Mouse (Mus musculus) embryonic facial prominence, embryonic 15.5 days (tissue): ENCODE results near the gene Rrp1b. TPM values are rescaled to one million over a fixed set of nuclear protein-coding genes. Genes with fewer than 3 reads are reported as not detected.

Source experiments
- ATAC-seq: fragments of 200-750 bp; cut with Nextera tagmentation; 2 replicates; pipeline ENCODE4 v1.8.0; 2017; ENCODE audit warnings: low read depth, moderate TSS enrichment; ENCODE audit not compliant: insufficient number of reproducible peaks, low FRiP score, low TSS enrichment
- H3K27ac ChIP-seq: fragments of 300-500 bp; sonication (generic); replicated peaks from 2 replicates; pipeline ENCODE4 v1.5.1; 2015; ENCODE audit warnings: mild to moderate bottlenecking, inconsistent platforms
- H3K27me3 ChIP-seq: fragments of 300-500 bp; sonication (generic); 2 replicates; pipeline ENCODE4 v1.6.1; 2015; ENCODE audit warnings: inconsistent platforms
- H3K36me3 ChIP-seq: fragments of 300-500 bp; sonication (generic); 2 replicates; pipeline ENCODE4 v1.6.1; 2015; ENCODE audit warnings: mild to moderate bottlenecking, inconsistent platforms
- H3K4me1 ChIP-seq: fragments of 300-500 bp; sonication (generic); 2 replicates; pipeline ENCODE4 v1.6.1; 2015; ENCODE audit warnings: inconsistent platforms
- H3K4me2 ChIP-seq: fragments of 300-500 bp; sonication (generic); replicated peaks from 2 replicates; pipeline ENCODE4 v1.6.1; 2015; ENCODE audit warnings: mild to moderate bottlenecking, inconsistent platforms
- H3K4me3 ChIP-seq: fragments of 300-500 bp; sonication (generic); replicated peaks from 2 replicates; pipeline ENCODE4 v1.5.1; 2015; ENCODE audit warnings: mild to moderate bottlenecking, inconsistent platforms
- H3K9ac ChIP-seq: fragments of 300-500 bp; sonication (generic); 2 replicates; pipeline ENCODE4 v1.6.1; 2015; ENCODE audit warnings: inconsistent platforms
- H3K9me3 ChIP-seq: fragments of 300-500 bp; sonication (generic); replicated peaks from 2 replicates; pipeline ENCODE4 v1.6.1; 2016; ENCODE audit warnings: inconsistent platforms
- WGBS: fragments of 180-500 bp; shearing (Covaris S2); methylation state at CpG from one replicate; pipeline ENCODE4 v1.1.7; 2015; 5-methylcytosine and 5-hydroxymethylcytosine counted together
- polyA plus RNA-seq: library from polyadenylated mRNA; unstranded; fragments of >200 nt; fragmentation: Nextera tagmentation; extraction: Ambion mirVana; gene quantifications from 2 replicates; pipeline ENCODE4 v1.2.1, GENCODE M21; 2015

Rrp1b gene
- polyA plus RNA-seq, 1 experiment from 2014 or later = 57.9 TPM

DNA sequence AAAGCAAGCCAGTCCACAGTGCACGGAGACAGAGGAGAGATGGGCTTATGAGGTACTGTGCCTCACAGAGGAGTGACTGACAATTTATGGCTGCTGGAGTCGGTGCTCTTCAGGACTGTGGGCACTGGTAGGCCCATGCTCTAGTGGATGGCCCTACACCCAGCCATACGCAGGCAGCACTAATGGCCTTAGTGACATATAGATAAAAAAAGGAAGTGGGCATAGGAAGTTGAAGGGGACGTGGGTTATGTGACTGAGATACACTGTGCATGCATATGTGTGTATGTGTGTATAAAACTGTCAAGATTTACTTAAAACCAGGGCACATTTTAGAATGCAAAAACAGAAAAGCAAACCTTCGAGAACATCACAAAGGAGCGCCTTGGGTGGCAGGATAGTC is 24.2 kb upstream of the Rrp1b start:
- Histone ChIP-seq H3K36me3 (no peaks in the 10 kb centered on the region), H3K27ac (no peak overlapping the region), H3K4me2 (no peak overlapping the region), H3K4me1 (peaks cover 4% of the 10 kb centered on the region; the same call in 1 of the 2 replicates), H3K4me3 (no peak overlapping the region), H3K27me3 (no peaks in the 10 kb centered on the region), H3K9me3 (no peaks in the 10 kb centered on the region), H3K9ac (no peak overlapping the region)
- no peak for ATAC-seq
- WGBS = 84% methylated on average over 6 of the region's 6 CpGs

- Histone ChIP-seq H3K9ac (no peak overlapping the region), H3K27me3 (no peaks in the 10 kb centered on the region), H3K4me2 (no peak overlapping the region), H3K36me3 (no peaks in the 10 kb centered on the region), H3K9me3 (no peaks in the 10 kb centered on the region), H3K27ac (0 out of 2 replicates have a peak overlapping the region, but pooled peaks have one; percentile 28), H3K4me3 (no peak overlapping the region), H3K4me1 (peaks cover 4% of the 10 kb centered on the region; the same call in 1 of the 2 replicates)
- WGBS = 54% methylated on average over 3 of the region's 3 CpGs
- ATAC-seq = no peak
These were observed 23.6 kb upstream of the Rrp1b start for GRCm38 (mm10) chr17:32012254-32012653.

DNA sequence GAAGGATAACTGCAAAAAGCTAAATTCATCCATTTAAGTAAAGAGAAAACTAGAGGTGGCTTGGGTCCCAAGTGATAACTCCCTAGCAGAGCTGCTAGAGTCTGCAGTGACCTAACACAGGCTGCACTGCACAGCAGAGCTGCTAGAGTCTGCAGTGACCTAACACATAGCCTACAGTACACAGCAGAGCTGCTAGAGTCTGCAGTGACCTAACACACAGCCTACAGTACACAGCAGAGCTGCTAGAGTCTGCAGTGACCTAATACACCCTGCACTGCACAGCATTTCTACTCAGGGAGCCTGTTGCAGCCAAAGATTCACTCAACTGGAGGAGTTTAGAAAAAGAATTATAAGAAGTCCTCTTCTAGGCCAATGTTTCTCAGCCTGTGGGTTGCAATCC is 22.2 kb upstream of the Rrp1b start:
- Histone ChIP-seq H3K36me3 (no peaks in the 10 kb centered on the region), H3K27ac (no peak overlapping the region), H3K9ac (no peak overlapping the region), H3K9me3 (no peaks in the 10 kb centered on the region), H3K4me2 (no peak overlapping the region), H3K4me1 (peaks cover 11% of the 10 kb centered on the region), H3K4me3 (no peak overlapping the region), H3K27me3 (no peaks in the 10 kb centered on the region)
- ATAC-seq = no peak

- no peaks in the 10 kb centered on the region for H3K36me3 ChIP-seq
- no peaks in the 10 kb centered on the region for H3K9me3 ChIP-seq
- H3K4me1 ChIP-seq = peaks cover 13% of the 10 kb centered on the region
- ATAC-seq = no peak
- H3K4me2 ChIP-seq = no peak overlapping the region
- no peaks in the 10 kb centered on the region for H3K27me3 ChIP-seq
- no peak overlapping the region for H3K4me3 ChIP-seq
- 90% methylated on average over 8 of the region's 8 CpGs for WGBS
- no peak overlapping the region for H3K27ac ChIP-seq
- H3K9ac ChIP-seq = no peak overlapping the region
These were observed 19.4 kb upstream of the Rrp1b start for GRCm38 (mm10) chr17:32016481-32016880.

DNA sequence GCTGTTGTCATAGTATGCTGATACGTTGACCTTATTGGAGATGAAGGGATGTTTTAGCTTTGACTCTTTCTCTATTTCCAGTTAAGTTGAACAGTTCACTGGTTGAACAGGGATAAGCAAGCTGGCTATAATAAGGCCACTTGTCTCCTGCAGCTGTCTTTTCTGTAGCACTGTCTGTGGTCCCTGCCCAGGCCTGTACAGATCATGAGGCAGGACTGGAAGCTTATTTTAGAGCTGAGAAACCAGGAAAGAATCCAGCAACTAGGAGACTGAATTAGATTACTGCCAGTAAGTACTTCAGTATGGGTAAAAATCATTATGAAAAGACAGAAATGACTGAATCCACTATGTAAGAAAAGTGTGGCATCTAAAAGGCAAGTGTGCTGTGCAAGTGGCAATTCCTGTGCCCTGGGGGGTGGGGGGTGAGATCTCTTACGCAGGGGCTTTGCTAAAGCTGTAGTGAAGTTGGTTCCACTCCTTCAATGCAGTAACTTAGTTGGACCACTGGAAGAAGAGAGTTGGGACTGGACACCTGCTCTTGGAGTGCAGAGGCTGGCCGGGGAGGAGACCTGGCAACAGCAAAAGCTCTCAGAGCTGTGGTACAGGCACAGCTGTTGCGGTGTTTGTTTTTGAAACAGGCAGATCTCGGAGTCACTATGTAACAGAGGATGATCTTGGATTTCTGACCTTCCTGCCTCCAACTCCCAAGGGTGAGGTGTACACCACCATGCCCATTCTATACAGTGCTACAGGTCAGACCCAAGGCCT is 17.6 kb upstream of the Rrp1b start:
- H3K4me1 ChIP-seq = peaks cover 17% of the 10 kb centered on the region
- no peak overlapping the region for H3K4me3 ChIP-seq
- no peaks in the 10 kb centered on the region for H3K36me3 ChIP-seq
- 61% methylated on average over 5 of the region's 5 CpGs for WGBS
- no peaks in the 10 kb centered on the region for H3K27me3 ChIP-seq
- no peak overlapping the region for H3K9ac ChIP-seq
- H3K9me3 ChIP-seq = no peaks in the 10 kb centered on the region
- H3K4me2 ChIP-seq = no peak overlapping the region
- peak overlapping the region; percentile 74 for H3K27ac ChIP-seq
- ATAC-seq = peak; percentile 54; the same call in 1 of the 2 replicates

DNA sequence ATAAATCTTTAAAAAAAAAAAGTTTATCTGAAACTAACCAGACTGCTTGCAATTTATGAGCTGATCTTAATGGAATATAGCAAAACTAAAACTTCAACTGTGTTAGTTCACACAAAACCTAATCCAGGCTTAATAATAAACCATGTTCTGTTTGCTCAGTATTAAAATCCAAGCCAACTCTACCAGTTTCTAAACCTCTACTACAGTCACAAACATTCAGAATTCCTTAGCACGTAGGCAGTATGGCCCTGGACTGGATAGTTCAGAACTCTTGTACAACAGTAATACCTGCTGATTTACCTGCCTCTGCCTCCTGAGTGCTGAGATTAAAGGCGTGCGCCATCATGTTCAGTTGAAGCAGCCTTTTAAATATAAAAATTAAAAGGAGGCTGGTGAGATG is 13.9 kb upstream of the Rrp1b start:
- Histone ChIP-seq H3K9ac (no peak overlapping the region), H3K4me1 (peaks cover 24% of the 10 kb centered on the region), H3K4me3 (no peak overlapping the region), H3K27me3 (no peaks in the 10 kb centered on the region), H3K4me2 (no peak overlapping the region), H3K27ac (no peak overlapping the region), H3K36me3 (no peaks in the 10 kb centered on the region), H3K9me3 (no peaks in the 10 kb centered on the region)
- 90% methylated on average over 3 of the region's 3 CpGs for WGBS
- ATAC-seq = no peak

DNA sequence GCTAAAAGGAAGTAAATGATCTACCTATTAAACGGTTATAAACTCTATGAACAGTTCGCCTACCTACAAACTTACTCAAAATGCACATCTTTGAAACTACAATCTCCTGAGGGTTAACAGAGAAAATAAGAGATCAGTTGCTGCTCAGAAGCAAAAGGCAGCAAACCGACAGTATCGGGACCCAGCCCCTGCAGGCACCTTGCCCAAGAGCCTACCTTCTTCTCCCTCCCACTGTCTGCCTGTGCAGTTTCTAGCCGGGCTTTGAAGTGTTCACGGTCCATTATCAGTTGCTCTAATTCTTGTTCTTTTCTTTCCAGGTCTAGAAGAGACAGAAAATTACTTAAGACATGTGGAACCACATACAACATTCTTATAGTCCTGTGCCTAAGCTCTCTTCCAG is 13.3 kb upstream of the Rrp1b start:
- H3K36me3 ChIP-seq = no peaks in the 10 kb centered on the region

DNA sequence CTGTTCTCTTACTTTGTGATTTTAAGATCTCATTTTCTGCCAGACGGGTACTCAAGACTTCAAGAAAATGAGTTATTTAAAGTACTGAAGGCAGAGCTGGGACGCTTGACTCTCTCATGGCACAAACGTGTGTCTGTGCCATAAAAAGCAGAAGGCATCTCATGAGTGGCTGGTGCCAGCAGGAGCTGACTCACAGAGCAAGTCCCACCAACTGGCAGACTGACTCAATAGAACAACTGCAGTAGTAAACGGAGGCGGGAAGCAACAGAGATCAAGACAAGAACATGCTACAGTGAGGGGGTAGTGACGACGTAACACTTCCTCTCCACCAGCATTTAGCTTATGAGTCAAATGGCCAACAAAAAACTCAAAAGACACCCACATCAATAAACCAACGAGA is 12.8 kb upstream of the Rrp1b start:
- 62% methylated on average over 8 of the region's 8 CpGs for WGBS
- H3K27me3 ChIP-seq = no peaks in the 10 kb centered on the region
- no peak for ATAC-seq
- H3K36me3 ChIP-seq = no peaks in the 10 kb centered on the region
- 0 out of 2 replicates have a peak overlapping the region, but pooled peaks have one; percentile 36 for H3K27ac ChIP-seq
- H3K4me3 ChIP-seq = no peak overlapping the region
- no peak overlapping the region for H3K4me2 ChIP-seq
- no peaks in the 10 kb centered on the region for H3K9me3 ChIP-seq
- no peak overlapping the region for H3K9ac ChIP-seq
- peaks cover 23% of the 10 kb centered on the region for H3K4me1 ChIP-seq

More for the DNA sequence above, 13.3 kb upstream of the Rrp1b start:
- Histone ChIP-seq H3K4me2 (no peak overlapping the region), H3K27me3 (no peaks in the 10 kb centered on the region), H3K9me3 (no peaks in the 10 kb centered on the region), H3K9ac (no peak overlapping the region), H3K4me1 (peaks cover 24% of the 10 kb centered on the region), H3K4me3 (no peak overlapping the region), H3K27ac (peak overlapping the region; percentile 36; the same call in 1 of the 2 replicates)
- no peak for ATAC-seq
- WGBS = 52% methylated on average over 6 of the region's 6 CpGs

- Histone ChIP-seq H3K4me3 (no peak overlapping the region), H3K9me3 (no peaks in the 10 kb centered on the region), H3K9ac (no peak overlapping the region), H3K36me3 (no peaks in the 10 kb centered on the region), H3K4me1 (peaks cover 15% of the 10 kb centered on the region; the same call in 1 of the 2 replicates), H3K27me3 (no peaks in the 10 kb centered on the region), H3K4me2 (no peak overlapping the region), H3K27ac (0 out of 2 replicates have a peak overlapping the region, but pooled peaks have one; percentile 3)
- WGBS = 65% methylated on average over 5 of the region's 5 CpGs
- ATAC-seq = no peak
These were observed 11.2 kb upstream of the Rrp1b start for GRCm38 (mm10) chr17:32024671-32025073.

GRCm38 (mm10) chr17:32025386-32025785 is 10.5 kb upstream of the Rrp1b start:
- Histone ChIP-seq H3K4me2 (no peak overlapping the region), H3K9me3 (no peaks in the 10 kb centered on the region), H3K36me3 (no peaks in the 10 kb centered on the region), H3K27ac (no peak overlapping the region), H3K27me3 (no peaks in the 10 kb centered on the region), H3K4me1 (peaks cover 15% of the 10 kb centered on the region; the same call in 1 of the 2 replicates), H3K9ac (no peak overlapping the region), H3K4me3 (no peak overlapping the region)
- ATAC-seq = 0 out of 2 replicates have a peak, but pooled peaks have one; percentile 43
- 4% methylated on average over 2 of the region's 2 CpGs for WGBS

DNA sequence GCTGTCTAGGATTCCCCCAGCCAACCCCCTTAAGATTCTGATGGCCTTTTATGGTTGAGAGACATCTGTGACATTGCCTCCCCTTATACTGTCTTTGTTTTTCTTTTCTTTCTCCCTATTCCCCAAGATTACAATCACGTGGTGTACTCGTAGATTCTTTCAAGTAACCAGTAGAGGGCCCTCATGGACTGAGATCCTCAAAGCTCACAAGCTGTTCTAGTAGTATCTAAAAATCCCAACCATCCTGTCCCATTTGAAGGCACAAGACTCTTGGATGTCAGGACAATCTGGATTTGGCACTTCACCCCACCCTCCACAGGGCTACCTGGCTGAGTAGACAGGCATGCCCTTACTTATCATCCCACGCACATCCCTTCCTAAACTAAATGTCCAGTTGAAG is 8.2 kb upstream of the Rrp1b start:
- Histone ChIP-seq H3K4me3 (no peak overlapping the region), H3K9ac (no peak overlapping the region), H3K9me3 (no peaks in the 10 kb centered on the region), H3K27me3 (no peaks in the 10 kb centered on the region), H3K4me1 (0 out of 2 replicates have a peak, but pooled peaks cover 12% of the 10 kb centered on the region), H3K27ac (no peak overlapping the region), H3K4me2 (no peak overlapping the region), H3K36me3 (no peaks in the 10 kb centered on the region)
- peak; percentile 10; the same call in 1 of the 2 replicates for ATAC-seq
- 30% methylated on average over 3 of the region's 3 CpGs for WGBS

GRCm38 (mm10) chr17:32028301-32028700 is 7.6 kb upstream of the Rrp1b start:
- no peak overlapping the region for H3K27ac ChIP-seq
- no peaks in the 10 kb centered on the region for H3K9me3 ChIP-seq
- ATAC-seq = no peak
- H3K4me3 ChIP-seq = no peak overlapping the region
- 0 out of 2 replicates have a peak, but pooled peaks cover 7% of the 10 kb centered on the region for H3K4me1 ChIP-seq
- no peaks in the 10 kb centered on the region for H3K27me3 ChIP-seq
- H3K36me3 ChIP-seq = no peaks in the 10 kb centered on the region
- no peak overlapping the region for H3K4me2 ChIP-seq
- WGBS = 80% methylated on average over 3 of the region's 3 CpGs
- H3K9ac ChIP-seq = no peak overlapping the region
